Mouse (Mus musculus) heart, adult 2 months (tissue): ENCODE data around the gene Suclg1. TPM values are rescaled to one million over a fixed set of nuclear protein-coding genes. Genes with fewer than 3 reads are reported as not detected.

ENCODE experiments used
- DNase-seq, 2 experiments: peaks; one replicate each; pipeline ENCODE4 v3.0.0; 2021
- H3K27ac ChIP-seq: fragments of 200-600 bp; 2 replicates; pipeline ENCODE4 v1.8.1; 2022
- H3K27me3 ChIP-seq: fragments of 200-500 bp; 2 replicates; pipeline ENCODE4 v1.6.1; 2012; ENCODE audit warnings: mild to moderate bottlenecking, low read length, inconsistent platforms, mixed read lengths; ENCODE audit not compliant: control insufficient read depth, insufficient read depth
- H3K36me3 ChIP-seq: fragments of 200-500 bp; 2 replicates; pipeline ENCODE4 v1.6.1; 2012; ENCODE audit warnings: low read length, inconsistent platforms; ENCODE audit not compliant: control insufficient read depth, insufficient read depth
- H3K4me1 ChIP-seq: fragments of 200-500 bp; 2 replicates; pipeline ENCODE4 v1.6.1; 2011; ENCODE audit warnings: low read length; ENCODE audit not compliant: control insufficient read depth, insufficient read depth
- H3K4me3 ChIP-seq: fragments of 200-600 bp; 2 replicates; pipeline ENCODE4 v1.8.1; 2022
- H3K79me2 ChIP-seq: fragments of 200-500 bp; replicated peaks from 2 replicates; pipeline ENCODE4 v1.6.1; 2012; ENCODE audit warnings: mild to moderate bottlenecking, inconsistent platforms, low read length, moderate library complexity, mixed read lengths; ENCODE audit not compliant: control insufficient read depth, insufficient read depth
- H3K9ac ChIP-seq: fragments of 200-500 bp; 2 replicates; pipeline ENCODE4 v1.6.1; 2012; ENCODE audit warnings: low read depth, mild to moderate bottlenecking, control low read depth, inconsistent platforms, low read length, mixed read lengths
- CTCF ChIP-seq: fragments of 200-600 bp; IDR thresholded peaks from 2 replicates; pipeline ENCODE4 v1.8.1; 2022; ENCODE audit warnings: antibody characterized with exemption, mild to moderate bottlenecking, moderate library complexity
- EP300 ChIP-seq: fragments of 200-500 bp; IDR thresholded peaks from 2 replicates; pipeline ENCODE4 v1.6.1; 2011; ENCODE audit warnings: low read depth, low read length, control low read depth; ENCODE audit not compliant: insufficient read depth
- POLR2A ChIP-seq: fragments of 200-500 bp; IDR thresholded peaks from 2 replicates; pipeline ENCODE4 v1.6.1; 2011; ENCODE audit warnings: mild to moderate bottlenecking, low read depth, low read length, control low read depth; ENCODE audit not compliant: insufficient read depth
- WGBS: fragments of 180-500 bp; shearing (Covaris S2); methylation state at CpG from one replicate; pipeline ENCODE4 v1.1.7; 2018; 5-methylcytosine and 5-hydroxymethylcytosine counted together
- intact Hi-C: fragments of 180-260 bp; cut with DNase I; formaldehyde crosslinking; loops from one replicate; pipeline ENCODE4 v1.15.1; 2025
- polyA plus RNA-seq: library from polyadenylated mRNA; depleted of rRNA; stranded (reverse); fragments of >200 nt; gene quantifications from 2 replicates; pipeline ENCODE4 v1.2.3, GENCODE M21; 2012
- total RNA-seq, 2 experiments: library from RNA; stranded (reverse); gene quantifications; 2 replicates each; pipeline ENCODE4 v1.2.3; 2021

Suclg1 gene
- total and polyA plus RNA-seq, 3 experiments, result 312 to 531 (median 461) TPM

DNA sequence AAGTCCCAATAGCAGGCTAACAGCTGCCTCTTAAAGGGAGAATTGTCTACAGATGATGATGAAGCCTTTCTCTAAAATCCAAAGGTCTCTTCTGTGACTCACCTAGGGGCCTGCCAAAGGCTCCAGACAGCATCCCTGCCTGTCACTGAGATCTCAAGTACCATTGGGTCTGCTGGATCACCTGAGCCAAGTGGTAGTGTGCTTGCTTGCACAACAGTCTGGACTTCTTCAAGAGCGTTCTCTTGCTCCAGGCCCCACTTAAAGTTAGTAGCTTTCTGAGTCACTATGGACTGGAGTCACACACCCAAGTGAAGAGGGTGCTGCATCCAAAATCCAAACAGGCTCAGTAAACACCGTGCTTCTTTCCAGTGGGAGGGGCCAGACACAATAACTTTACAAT, 1.4 kb upstream of the Suclg1 start:
- no peak overlapping the region for H3K27ac ChIP-seq
- H3K4me1 ChIP-seq, result peaks cover 1% of the 10 kb centered on the region
- intact Hi-C loops, result no loop called here
- no peak for DNase-seq
- H3K4me3 ChIP-seq, result no peak overlapping the region
- no peak overlapping the region for H3K9ac ChIP-seq
- H3K27me3 ChIP-seq, result no peaks in the 10 kb centered on the region
- TF ChIP-seq EP300 (no peak), CTCF (no peak), POLR2A (no peak)
- WGBS, result 81% methylated on average over 2 of the region's 2 CpGs
- 0 out of 2 replicates have a peak, but pooled peaks cover 3% of the 10 kb centered on the region for H3K79me2 ChIP-seq
- no peaks in the 10 kb centered on the region; the same call in 1 of the 2 replicates for H3K36me3 ChIP-seq

DNA sequence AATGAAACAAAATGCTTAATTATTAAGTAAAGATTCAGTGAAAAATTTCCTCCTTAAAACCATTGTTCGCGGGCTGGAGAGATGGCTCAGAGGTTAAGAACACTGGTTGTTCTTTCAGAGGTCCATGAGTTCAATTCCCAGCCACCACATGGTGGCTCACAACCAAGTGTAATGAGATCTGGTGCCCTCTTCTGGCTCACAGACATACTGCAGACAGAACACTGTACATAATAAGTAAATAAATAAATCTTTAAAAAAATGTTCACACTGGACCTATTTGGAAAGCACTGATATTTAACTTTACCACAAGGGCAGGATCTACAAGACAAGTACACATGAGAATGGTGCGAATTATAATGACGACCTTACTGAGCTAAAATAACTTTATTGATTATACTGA, 730 bp upstream of the Suclg1 start:
- TF ChIP-seq CTCF, result peak; percentile 68
- TF ChIP-seq POLR2A, result no peak
- no peak for TF ChIP-seq EP300
- no peak overlapping the region for H3K27ac ChIP-seq

DNA sequence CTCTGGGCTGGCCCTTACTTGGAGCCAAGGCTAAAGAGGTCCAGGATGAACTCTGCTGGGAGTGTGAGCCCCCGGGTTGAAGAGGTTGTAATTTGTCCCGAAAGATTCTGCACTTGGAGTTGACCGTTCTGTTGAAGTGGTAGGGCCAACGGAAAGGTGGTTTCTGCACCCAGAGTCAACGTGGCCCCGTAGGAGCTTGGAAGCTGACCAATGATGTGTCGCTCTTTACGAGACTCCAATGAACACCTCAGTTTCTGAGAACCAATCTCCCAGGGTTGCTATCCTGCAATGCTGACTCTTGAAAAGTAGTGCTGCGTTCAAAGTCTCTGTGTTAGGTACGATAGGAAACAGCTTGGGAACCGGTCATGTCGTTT, 854 bp downstream of the Suclg1 start:
- WGBS, result under 1% methylated on average over 12 of the region's 12 CpGs
- Histone ChIP-seq H3K36me3 (peaks cover 1% of the 10 kb centered on the region; the same call in 1 of the 2 replicates), H3K27me3 (no peaks in the 10 kb centered on the region), H3K4me1 (peaks cover 6% of the 10 kb centered on the region), H3K27ac (peak overlapping the region; percentile 95; the same call in 1 of the 2 replicates), H3K79me2 (peaks cover 4% of the 10 kb centered on the region; the same call in 1 of the 2 replicates), H3K9ac (peak overlapping the region; percentile 99), H3K4me3 (peak overlapping the region; percentile 85)
- peak; percentile 24 to 35 for DNase-seq
- intact Hi-C loops, result no loop called here
- no peak for TF ChIP-seq CTCF
- no peak for TF ChIP-seq POLR2A
- TF ChIP-seq EP300, result no peak

More for the DNA sequence above, 730 bp upstream of the Suclg1 start:
- Histone ChIP-seq H3K36me3 (no peaks in the 10 kb centered on the region; the same call in 1 of the 2 replicates), H3K79me2 (peaks cover 4% of the 10 kb centered on the region; the same call in 1 of the 2 replicates), H3K4me3 (no peak overlapping the region; the same call in 1 of the 2 replicates), H3K9ac (no peak overlapping the region), H3K27me3 (no peaks in the 10 kb centered on the region), H3K4me1 (peaks cover 4% of the 10 kb centered on the region)
- 50% methylated on average over 4 of the region's 4 CpGs for WGBS
- intact Hi-C loops, result no loop called here
- no peak for DNase-seq

DNA sequence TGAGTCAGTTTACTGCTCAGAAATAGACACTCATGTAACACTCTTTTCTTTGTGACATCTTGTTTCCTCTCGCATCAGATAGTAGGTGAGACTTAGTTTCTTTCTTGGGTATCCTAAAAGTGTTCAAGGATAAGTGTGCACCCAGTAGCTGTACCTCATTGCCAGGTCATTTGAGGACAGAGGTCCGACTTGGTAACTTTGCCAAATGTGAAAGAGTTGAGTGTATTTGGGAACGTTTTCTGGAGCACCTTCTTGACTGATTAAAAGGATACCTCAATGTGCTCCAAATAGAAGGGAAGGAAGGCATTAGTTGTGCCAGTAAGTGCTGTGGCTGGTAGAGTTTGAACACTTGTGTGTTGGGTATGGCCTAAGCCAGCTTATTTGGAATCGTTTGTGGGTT, 1.7 kb downstream of the Suclg1 start:
- H3K27ac ChIP-seq, result no peak overlapping the region
- TF ChIP-seq POLR2A, result no peak
- TF ChIP-seq EP300, result no peak
- no peak for TF ChIP-seq CTCF
- peaks cover 4% of the 10 kb centered on the region; the same call in 1 of the 2 replicates for H3K36me3 ChIP-seq
- peak overlapping the region; percentile 85 for H3K4me3 ChIP-seq
- no peaks in the 10 kb centered on the region for H3K27me3 ChIP-seq
- WGBS, result 42% methylated on average over 4 of the region's 4 CpGs
- intact Hi-C loops, result no loop called here
- no peak for DNase-seq
- peaks cover 10% of the 10 kb centered on the region for H3K4me1 ChIP-seq
- peaks cover 4% of the 10 kb centered on the region; the same call in 1 of the 2 replicates for H3K79me2 ChIP-seq
- no peak overlapping the region for H3K9ac ChIP-seq

DNA sequence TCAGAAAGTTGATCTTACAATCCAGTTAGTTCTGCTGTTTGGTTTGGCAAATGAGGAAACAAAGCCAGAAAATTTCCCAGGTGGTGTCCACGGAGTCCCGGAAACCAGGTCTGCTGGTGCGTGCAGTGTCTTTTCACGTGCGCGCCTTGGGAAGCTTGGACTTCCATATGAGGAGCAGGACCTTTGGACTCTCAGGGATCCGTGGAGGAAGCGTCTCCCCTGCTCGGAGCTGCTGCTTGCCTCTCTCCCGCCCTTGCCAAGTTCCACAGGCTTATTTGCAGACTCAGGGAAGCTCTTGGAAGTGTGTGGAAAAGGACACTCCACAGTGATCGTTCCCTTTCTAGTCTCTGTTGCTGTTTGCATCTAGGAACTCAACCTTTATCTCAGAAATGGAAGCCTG, 3.2 kb downstream of the Suclg1 start:
- H3K4me3 ChIP-seq, result no peak overlapping the region
- 68% methylated on average over 11 of the region's 11 CpGs for WGBS
- no peak overlapping the region for H3K27ac ChIP-seq

DNA sequence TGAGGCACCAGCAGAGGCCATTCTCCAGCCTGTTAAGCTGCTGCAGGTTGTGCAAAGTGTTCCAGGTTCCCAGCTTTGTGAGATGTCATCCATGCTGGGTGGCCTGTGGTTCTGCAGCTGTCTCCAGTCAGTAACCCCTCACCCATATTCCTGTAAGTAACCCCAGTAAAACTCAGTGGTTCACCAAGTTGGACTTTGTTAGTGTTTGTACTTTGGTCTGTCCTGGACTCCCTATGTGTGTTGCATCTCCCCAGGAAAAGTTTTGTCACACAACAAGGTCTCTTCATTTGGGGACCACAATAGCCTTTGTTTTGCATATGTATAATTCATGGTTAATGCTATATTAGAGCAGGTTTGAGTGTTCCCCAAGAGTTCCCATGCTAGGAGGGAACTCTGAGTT, 4.2 kb downstream of the Suclg1 start:
- H3K4me1 ChIP-seq, result peaks cover 11% of the 10 kb centered on the region
- H3K36me3 ChIP-seq, result peaks cover 11% of the 10 kb centered on the region
- H3K9ac ChIP-seq, result no peak overlapping the region
- H3K4me3 ChIP-seq, result no peak overlapping the region
- H3K27me3 ChIP-seq, result no peaks in the 10 kb centered on the region
- intact Hi-C loops, result no loop called here
- no peak for TF ChIP-seq POLR2A
- no peak for TF ChIP-seq EP300
- no peak for TF ChIP-seq CTCF
- no peak for DNase-seq
- no peak overlapping the region for H3K27ac ChIP-seq
- H3K79me2 ChIP-seq, result peaks cover 6% of the 10 kb centered on the region

More for the DNA sequence above, 3.2 kb downstream of the Suclg1 start:
- H3K9ac ChIP-seq, result no peak overlapping the region
- peaks cover 4% of the 10 kb centered on the region; the same call in 1 of the 2 replicates for H3K79me2 ChIP-seq
- TF ChIP-seq POLR2A (no peak), CTCF (no peak)
- no peaks in the 10 kb centered on the region for H3K27me3 ChIP-seq
- peaks cover 5% of the 10 kb centered on the region for H3K36me3 ChIP-seq
- intact Hi-C loops, result no loop called here
- H3K4me1 ChIP-seq, result peaks cover 10% of the 10 kb centered on the region
- DNase-seq, result no peak
